Mouse (Mus musculus) hindbrain, embryonic 13.5 days (tissue): Measurements from ENCODE around the gene Lgsn. TPM values are rescaled to one million over a fixed set of nuclear protein-coding genes. Genes with fewer than 3 reads are reported as not detected.

ENCODE experiments used
- ATAC-seq: fragments of 200-750 bp; cut with Nextera tagmentation; 2 replicates; pipeline ENCODE4 v1.8.0; 2017; ENCODE audit warnings: moderate TSS enrichment; ENCODE audit not compliant: low FRiP score
- H3K27ac ChIP-seq: fragments of 300-500 bp; sonication (generic); 2 replicates; pipeline ENCODE4 v1.5.1; 2015; ENCODE audit warnings: inconsistent platforms, mild to moderate bottlenecking, moderate library complexity
- H3K27me3 ChIP-seq: fragments of 300-500 bp; sonication (generic); 2 replicates; pipeline ENCODE4 v1.6.1; 2015; ENCODE audit warnings: mild to moderate bottlenecking, inconsistent platforms
- H3K36me3 ChIP-seq: fragments of 300-500 bp; sonication (generic); 2 replicates; pipeline ENCODE4 v1.6.1; 2015; ENCODE audit warnings: mild to moderate bottlenecking, inconsistent platforms
- H3K4me1 ChIP-seq: fragments of 300-500 bp; sonication (generic); replicated peaks from 2 replicates; pipeline ENCODE4 v1.6.1; 2015; ENCODE audit warnings: inconsistent platforms
- H3K4me2 ChIP-seq: fragments of 300-500 bp; sonication (generic); 2 replicates; pipeline ENCODE4 v1.6.1; 2015; ENCODE audit warnings: inconsistent platforms, mild to moderate bottlenecking, moderate library complexity
- H3K4me3 ChIP-seq: fragments of 300-500 bp; sonication (generic); 2 replicates; pipeline ENCODE4 v1.5.1; 2015; ENCODE audit warnings: mild to moderate bottlenecking, inconsistent platforms
- H3K9ac ChIP-seq: fragments of 300-500 bp; sonication (generic); 2 replicates; pipeline ENCODE4 v1.6.1; 2015; ENCODE audit warnings: mild to moderate bottlenecking, inconsistent platforms
- H3K9me3 ChIP-seq: fragments of 300-500 bp; sonication (generic); 2 replicates; pipeline ENCODE4 v1.6.1; 2016; ENCODE audit warnings: inconsistent platforms
- polyA plus RNA-seq: library from polyadenylated mRNA; unstranded; fragments of >200 nt; fragmentation: Nextera tagmentation; extraction: Ambion mirVana; gene quantifications from 2 replicates; pipeline ENCODE4 v1.2.1, GENCODE M21; 2015

Lgsn gene
- polyA plus RNA-seq, 1 experiment from 2014 or later = not detected

DNA sequence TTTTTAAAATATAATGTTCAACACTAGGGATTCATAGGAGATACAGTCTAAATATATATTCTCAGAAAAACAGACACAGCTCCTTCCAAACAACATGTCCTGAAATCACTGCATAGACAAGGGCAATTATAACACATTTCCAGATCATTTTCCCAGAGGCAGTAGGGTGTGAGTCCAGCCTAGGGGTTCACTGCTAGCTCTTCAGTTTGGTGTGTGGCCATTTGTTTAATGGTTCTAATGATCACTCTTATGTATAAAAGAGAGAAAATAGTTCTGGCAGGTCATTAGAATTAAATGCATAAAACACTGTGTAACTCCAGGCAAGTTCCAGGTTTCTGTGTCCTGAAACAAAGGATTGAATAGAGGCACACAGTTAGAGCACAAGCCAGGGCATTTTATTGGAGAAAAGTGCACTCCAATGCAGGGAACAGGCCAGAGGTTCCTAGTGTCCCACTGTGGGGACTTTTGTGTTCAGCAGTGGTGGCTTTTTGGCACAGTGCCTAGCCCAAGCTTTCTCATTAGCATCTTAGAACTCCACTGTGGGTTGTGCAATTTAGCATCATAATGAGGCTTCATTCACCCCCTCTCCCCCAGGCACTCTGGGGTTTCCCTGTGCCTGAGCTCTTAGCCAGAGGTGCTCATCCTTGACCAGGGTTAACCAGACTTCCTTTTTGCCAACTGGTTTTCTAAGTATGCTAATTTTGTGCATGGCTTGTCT, 57.3 kb downstream of the Lgsn start:
- no peak overlapping the region for H3K4me3 ChIP-seq
- no peaks in the 10 kb centered on the region for H3K36me3 ChIP-seq
- no peak overlapping the region for H3K9ac ChIP-seq
- H3K27me3 ChIP-seq = peaks cover 43% of the 10 kb centered on the region
- H3K4me1 ChIP-seq = peaks cover 7% of the 10 kb centered on the region
- no peak overlapping the region for H3K4me2 ChIP-seq
- ATAC-seq = peak; percentile 94
- H3K9me3 ChIP-seq = no peaks in the 10 kb centered on the region
- H3K27ac ChIP-seq = no peak overlapping the region

Other genes with a start within 250 kb of the Lgsn start
- not detected in 2 replicates for gene AC153137.1, start 198.4 kb upstream of the Lgsn start, polyA plus RNA-seq
- gene 4931428L18Rik, start 46.3 kb downstream of the Lgsn start, polyA plus RNA-seq = not detected in 2 replicates
- not detected in 2 replicates for gene Pih1d3, start 46.4 kb downstream of the Lgsn start, polyA plus RNA-seq